Mouse (Mus musculus): ENCODE results near the gene Mdp1.

The Mdp1 gene

GRCm38 (mm10) chr14:55643060-55643907, 17.0 kb downstream of the Mdp1 start, which contains the start of gene Tm9sf1:
Gene Tm9sf1, minus strand, starts transcription at chr14:55643806.
- peak; percentile 92 for DNase-seq (ENCODE audit: low read depth, low spot score)

- no peak for DNase-seq (ENCODE audit: low read depth, low spot score)
These were observed 17.6 kb downstream of the Mdp1 start for GRCm38 (mm10) chr14:55642679-55643059.

- DNase-seq (ENCODE audit: low read depth, low spot score): no peak
These were observed 19.0 kb downstream of the Mdp1 start for GRCm38 (mm10) chr14:55641291-55641690.

- no peak for DNase-seq (ENCODE audit: low read depth, low spot score)
These were observed 19.5 kb downstream of the Mdp1 start for GRCm38 (mm10) chr14:55640816-55641215.

DNA sequence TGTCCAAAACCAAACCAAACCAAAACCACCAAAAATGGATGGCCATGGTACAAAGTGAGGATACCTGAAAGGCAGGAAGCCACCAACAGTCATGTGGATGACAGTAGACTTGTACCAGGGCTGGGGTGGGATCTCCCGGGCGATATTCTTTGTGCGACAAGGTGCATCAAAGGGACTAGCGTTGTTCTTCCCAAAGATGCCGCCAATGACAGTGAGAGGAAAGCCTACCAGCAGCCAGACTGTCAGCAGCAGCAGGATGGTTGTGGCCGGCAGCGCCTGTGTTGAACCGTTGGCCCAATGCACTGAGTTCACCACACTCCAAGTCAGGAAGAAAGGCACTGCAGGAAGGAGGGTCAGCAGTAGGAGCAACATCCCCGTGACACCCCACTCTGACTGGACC, 22.5 kb downstream of the Mdp1 start, which contains the start of gene Gm49378:
Gene Gm49378 (minus strand): TSS at position 101 of the 400 bp plus-strand sequence.
- DNase-seq (ENCODE audit: low read depth, low spot score): no peak

- DNase-seq (ENCODE audit: low read depth, low spot score): peak; percentile 98
These were observed 24.7 kb downstream of the Mdp1 start, which contains the start of gene Ipo4 for GRCm38 (mm10) chr14:55635523-55636007. Gene Ipo4, minus strand, starts transcription at chr14:55635957.

- DNase-seq (ENCODE audit: low read depth, low spot score): peak; percentile 60
These were observed 25.3 kb downstream of the Mdp1 start for GRCm38 (mm10) chr14:55634874-55635522.

- DNase-seq (ENCODE audit: low read depth, low spot score): peak; percentile 20
These were observed 31.0 kb downstream of the Mdp1 start for GRCm38 (mm10) chr14:55629312-55629711.

- no peak for DNase-seq (ENCODE audit: low read depth, low spot score)
These were observed 32.1 kb downstream of the Mdp1 start for GRCm38 (mm10) chr14:55628077-55628827.

DNA sequence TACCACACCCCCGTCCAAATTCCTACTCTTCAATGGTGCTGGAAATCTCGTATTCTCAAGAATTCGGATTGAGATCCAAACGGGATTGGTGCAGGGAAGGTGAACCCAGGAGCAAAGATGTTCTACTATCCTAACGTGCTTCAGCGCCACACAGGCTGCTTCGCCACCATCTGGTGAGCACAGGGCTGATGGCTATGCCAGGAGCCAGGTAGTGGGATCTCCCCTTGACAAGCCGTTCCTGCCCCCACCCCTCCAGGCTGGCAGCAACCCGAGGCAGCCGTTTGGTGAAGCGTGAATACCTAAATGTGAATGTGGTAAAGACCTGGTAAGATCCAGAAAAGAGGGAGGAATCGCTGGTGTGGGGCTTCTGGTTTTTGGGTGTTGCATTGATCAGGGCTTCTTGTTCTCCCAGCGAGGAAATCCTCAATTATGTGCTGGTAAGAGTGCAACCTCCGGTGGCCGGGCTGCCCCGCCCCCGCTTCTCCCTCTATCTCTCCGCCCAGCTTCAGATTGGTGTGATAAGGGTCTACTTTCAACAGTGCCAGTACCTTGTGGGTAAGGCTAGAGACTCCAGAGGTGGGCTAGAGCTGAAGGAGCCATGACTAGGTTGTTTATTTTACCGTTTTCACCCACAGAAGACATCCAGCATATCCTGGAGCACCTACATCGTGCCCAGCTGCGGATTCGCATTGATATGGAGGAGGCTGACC, 41.7 kb downstream of the Mdp1 start:
- peak; percentile 74 for DNase-seq (ENCODE audit: low read depth, low spot score)

- DNase-seq (ENCODE audit: low read depth, low spot score): peak; percentile 98
These were observed 42.5 kb downstream of the Mdp1 start, which contains the start of gene Rec8 for GRCm38 (mm10) chr14:55617822-55618221. Gene Rec8, plus strand, starts transcription at chr14:55618037.

DNA sequence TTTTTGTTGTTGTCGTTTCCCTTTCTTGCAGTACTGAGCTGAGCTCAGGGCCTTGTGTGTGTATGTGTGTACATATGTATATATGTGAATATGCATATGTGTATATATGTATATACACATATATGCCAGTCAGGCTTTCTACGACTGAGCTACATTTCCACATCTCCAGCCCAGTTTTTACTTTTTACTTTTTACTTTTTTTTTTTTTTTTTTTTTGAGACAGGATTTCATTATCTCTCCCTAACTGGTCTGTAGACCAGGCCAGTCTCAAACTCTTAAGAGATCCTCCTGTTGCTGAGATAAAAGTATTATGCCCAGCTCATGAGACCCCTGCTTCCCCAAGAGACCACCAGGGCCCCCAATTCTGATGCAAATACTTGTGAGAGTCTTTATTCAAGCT, 43.5 kb downstream of the Mdp1 start:
- DNase-seq (ENCODE audit: low read depth, low spot score): no peak

GRCm38 (mm10) chr14:55615876-55616275, 44.4 kb downstream of the Mdp1 start:
- no peak for DNase-seq (ENCODE audit: low read depth, low spot score)

DNA sequence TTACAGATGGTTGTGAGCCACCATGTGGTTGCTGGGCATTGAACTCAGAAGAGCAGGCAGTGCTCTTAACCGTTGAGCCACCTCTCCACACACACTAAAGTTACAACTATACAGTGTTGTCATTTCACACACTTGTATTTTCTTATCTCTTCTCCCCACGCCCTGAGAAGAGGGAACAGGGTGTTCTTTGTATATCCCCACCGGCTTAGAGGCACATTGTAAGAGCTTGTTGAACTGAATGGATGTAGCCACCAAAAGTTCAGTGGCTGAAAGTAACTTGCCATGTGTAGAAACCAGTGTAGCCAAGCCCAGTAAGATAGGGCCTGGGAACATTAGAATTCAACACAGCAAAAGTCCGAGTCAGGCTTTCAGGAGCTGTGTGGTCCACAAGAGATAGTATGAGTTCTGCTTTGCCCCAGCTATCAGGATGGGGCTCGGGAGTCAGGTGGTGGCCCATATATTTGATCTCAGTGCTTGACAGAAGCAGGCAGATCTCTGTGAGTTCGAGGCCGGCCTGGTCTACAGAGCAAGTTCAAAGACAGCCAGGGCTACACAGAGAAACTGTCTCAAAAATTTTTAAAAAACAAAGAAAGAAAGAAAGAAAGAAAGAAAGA, 45.6 kb downstream of the Mdp1 start:
- no peak for DNase-seq (ENCODE audit: low read depth, low spot score)

GRCm38 (mm10) chr14:55613346-55613745, 47.0 kb downstream of the Mdp1 start:
- peak; percentile 20 for DNase-seq (ENCODE audit: low read depth, low spot score)

DNA sequence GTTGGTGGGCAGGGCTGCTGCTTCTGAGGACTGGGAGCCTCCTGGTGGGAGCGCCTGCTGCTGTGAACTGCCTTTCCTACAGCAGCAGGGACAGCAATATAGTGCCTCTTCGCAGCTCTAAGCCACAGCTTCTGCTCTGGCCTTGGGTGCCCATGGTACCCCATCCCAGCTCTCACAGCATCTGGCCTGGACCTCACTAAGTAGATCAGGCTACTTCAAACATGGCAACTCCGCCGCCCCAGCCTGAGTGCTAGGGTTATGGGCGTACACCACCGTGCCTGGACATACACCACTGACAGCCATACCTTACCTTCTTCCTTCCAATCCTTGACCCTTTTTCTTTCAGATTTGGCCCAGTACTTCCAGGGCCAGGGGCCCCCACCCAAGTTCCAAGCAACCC, 52.0 kb downstream of the Mdp1 start:
- no peak for DNase-seq (ENCODE audit: low read depth, low spot score)
